Comparison of ENCODE assay signal across 21 mouse cellular contexts in genomic region chr11:79740740-79741512, GRCm38 (mm10).
DNase-seq lines count a peak whose midpoint lies in the region; ATAC-seq lines count a peak whose summit lies in the region.
"Had no signal": no experiment of that assay in that cellular context is flagged by ENCODE, and none has a peak within 500 bp of the region (broad histone marks: within the 10 kb centered on the region; RNA-seq: fewer than 3 reads in every experiment).

No protein-coding gene starts in this region.

- no peaks in the 10 kb centered on the region for H3K27me3 ChIP-seq in heart, embryonic 11.5 days (ENCODE audit: control insufficient read depth, insufficient read depth, low read length)
- no peaks in the 10 kb centered on the region for H3K27me3 ChIP-seq in kidney, embryonic 15.5 days
- no peaks in the 10 kb centered on the region for H3K27me3 ChIP-seq in kidney, embryonic 14.5 days (ENCODE audit: control insufficient read depth, insufficient read depth, low read length)
- no peaks in the 10 kb centered on the region for H3K27me3 ChIP-seq in embryonic facial prominence, embryonic 10.5 days (replicated peaks; ENCODE audit: low read depth, poor library complexity, severe bottlenecking)
- H3K27me3 ChIP-seq: heart, embryonic 13.5 days; limb, embryonic 13.5 days; midbrain, embryonic 12.5 days; neural tube, embryonic 15.5 days had no signal

- H3K4me2 ChIP-seq in heart, embryonic 11.5 days, result no peak overlapping the region
- no peak overlapping the region for H3K4me2 ChIP-seq in kidney, embryonic 15.5 days
- no peak overlapping the region for H3K4me2 ChIP-seq in kidney, embryonic 14.5 days (replicated peaks; ENCODE audit: low read depth, low read length)
- H3K4me2 ChIP-seq: heart, embryonic 13.5 days; limb, embryonic 13.5 days; midbrain, embryonic 12.5 days; neural tube, embryonic 15.5 days had no signal

- H3K9ac ChIP-seq in heart, embryonic 11.5 days (ENCODE audit: low read depth, low read length), result no peak overlapping the region
- no peak overlapping the region for H3K9ac ChIP-seq in kidney, embryonic 15.5 days
- no peak overlapping the region for H3K9ac ChIP-seq in kidney, embryonic 14.5 days (ENCODE audit: low read depth, low read length)
- H3K9ac ChIP-seq: heart, embryonic 13.5 days; limb, embryonic 13.5 days; liver, embryonic 14.5 days; midbrain, embryonic 12.5 days; neural tube, embryonic 15.5 days had no signal

- H3K4me3 ChIP-seq in heart, embryonic 11.5 days (ENCODE audit: low read depth, low read length), result no peak overlapping the region
- H3K4me3 ChIP-seq in kidney, embryonic 15.5 days (replicated peaks), result no peak overlapping the region
- H3K4me3 ChIP-seq in kidney, embryonic 14.5 days (ENCODE audit: low read length), result no peak overlapping the region
- H3K4me3 ChIP-seq in embryonic facial prominence, embryonic 10.5 days, result no peak overlapping the region
- H3K4me3 ChIP-seq: forebrain, embryonic 10.5 days; heart, embryonic 13.5 days; limb, embryonic 13.5 days; midbrain, embryonic 12.5 days; neural tube, embryonic 15.5 days had no signal

- H3K4me1 ChIP-seq in heart, embryonic 11.5 days (ENCODE audit: control insufficient read depth, insufficient read depth, low read length), result peaks cover 27% of the 10 kb centered on the region
- peaks cover 41% of the 10 kb centered on the region for H3K4me1 ChIP-seq in kidney, embryonic 15.5 days
- H3K4me1 ChIP-seq in kidney, embryonic 14.5 days (ENCODE audit: control insufficient read depth, insufficient read depth, low read length), result peaks cover 24% of the 10 kb centered on the region
- peaks cover 36% of the 10 kb centered on the region for H3K4me1 ChIP-seq in embryonic facial prominence, embryonic 10.5 days

- no peak for ATAC-seq in heart, embryonic 11.5 days (replicated peaks; ENCODE audit: insufficient number of reproducible peaks, low FRiP score, low TSS enrichment)
- ATAC-seq in kidney, embryonic 15.5 days (replicated peaks; ENCODE audit: low FRiP score), result no peak
- no peak for ATAC-seq in kidney, embryonic 14.5 days (ENCODE audit: low FRiP score, low TSS enrichment)
- ATAC-seq: hindbrain, embryonic 16.5 days; intestine, postnatal 0 days had no signal

- H3K36me3 ChIP-seq in heart, embryonic 11.5 days (ENCODE audit: control insufficient read depth, insufficient read depth, low read length), result no peaks in the 10 kb centered on the region
- H3K36me3 ChIP-seq in kidney, embryonic 15.5 days, result no peaks in the 10 kb centered on the region
- H3K36me3 ChIP-seq in kidney, embryonic 14.5 days (ENCODE audit: control insufficient read depth, insufficient read depth, low read length), result no peaks in the 10 kb centered on the region
- no peaks in the 10 kb centered on the region for H3K36me3 ChIP-seq in embryonic facial prominence, embryonic 10.5 days (replicated peaks)
- H3K36me3 ChIP-seq: forebrain, embryonic 10.5 days; heart, embryonic 13.5 days; limb, embryonic 13.5 days; midbrain, embryonic 12.5 days; neural tube, embryonic 15.5 days had no signal

- no peak overlapping the region for H3K27ac ChIP-seq in heart, embryonic 11.5 days (ENCODE audit: low read depth, low read length)
- H3K27ac ChIP-seq in kidney, embryonic 15.5 days, result peak overlapping the region; percentile 51; the same call in 1 of the 2 replicates
- H3K27ac ChIP-seq in kidney, embryonic 14.5 days (ENCODE audit: low read depth, low read length), result no peak overlapping the region
- 0 out of 2 replicates have a peak overlapping the region, but pooled peaks have one; percentile 19 for H3K27ac ChIP-seq in embryonic facial prominence, embryonic 10.5 days (replicated peaks)
- H3K27ac ChIP-seq: forebrain, embryonic 10.5 days; limb, embryonic 13.5 days; liver, embryonic 14.5 days; midbrain, embryonic 12.5 days; neural tube, embryonic 15.5 days had no signal

- no peaks in the 10 kb centered on the region for H3K9me3 ChIP-seq in heart, embryonic 11.5 days (replicated peaks; ENCODE audit: control insufficient read depth, low read length)
- H3K9me3 ChIP-seq in kidney, embryonic 15.5 days (replicated peaks), result no peaks in the 10 kb centered on the region
- peaks cover 2% of the 10 kb centered on the region; the same call in 1 of the 2 replicates for H3K9me3 ChIP-seq in kidney, embryonic 14.5 days (ENCODE audit: control insufficient read depth, low read length)
- H3K9me3 ChIP-seq in embryonic facial prominence, embryonic 10.5 days, result no peaks in the 10 kb centered on the region; the same call in 1 of the 2 replicates
- H3K9me3 ChIP-seq: heart, embryonic 13.5 days; limb, embryonic 13.5 days; midbrain, embryonic 12.5 days; neural tube, embryonic 15.5 days had no signal

- peak; percentile 60 to 78 for DNase-seq in adrenal gland, adult (ENCODE audit: inconsistent age in 2 of 2, low spot score in 1 of 2)
- DNase-seq in adrenal gland, adult 8-10 months, result no peak
- peak; percentile 20 to 52 for DNase-seq in heart, adult 9 months (ENCODE audit: low spot score in 2 of 2)
- no peak for DNase-seq in embryonic facial prominence, embryonic 10.5 days (ENCODE audit: low spot score)
- no peak for DNase-seq in urinary bladder, adult 2 months (ENCODE audit: low spot score)
- DNase-seq: cerebellum, adult 9-10 months; gastrocnemius, postnatal 10 days; layer of hippocampus, adult 9-11 months; right cerebral cortex, postnatal 4 days; thymus, postnatal 4 days had no signal

- WGBS in heart, embryonic 11.5 days (ENCODE audit: insufficient replicate concordance), result 72% methylated on average over 10 of the region's 10 CpGs
- WGBS in kidney, embryonic 15.5 days, result 78% methylated on average over 10 of the region's 10 CpGs
- WGBS in kidney, embryonic 14.5 days, result 81% methylated on average over 10 of the region's 10 CpGs
- WGBS in embryonic facial prominence, embryonic 10.5 days, result 88% methylated on average over 10 of the region's 10 CpGs

Comparison
In these comparisons a context has a peak if more than half of its experiments do, and no peak if none do; other contexts are left out.
1. DNase-seq: peak in adrenal gland, adult (2 of 2) and heart, adult 9 months (2 of 2); none in adrenal gland, adult 8-10 months (single experiment), embryonic facial prominence, embryonic 10.5 days (single experiment) and urinary bladder, adult 2 months (single experiment).
2. H3K27ac ChIP-seq: peak in kidney, embryonic 15.5 days (single experiment) and embryonic facial prominence, embryonic 10.5 days (single experiment); none in heart, embryonic 11.5 days (single experiment) and kidney, embryonic 14.5 days (single experiment).